Mouse (Mus musculus) adrenal gland, postnatal 25 days (tissue): ENCODE measurements around the gene Obp2a. TPM values are rescaled to one million over a fixed set of nuclear protein-coding genes. Genes with fewer than 3 reads are reported as not detected.
"Not testable (repeated sequence)": the region's sequence is repeated elsewhere in the genome, so short reads cannot be mapped to it uniquely, and the experiment has no call there.

ENCODE experiments used
- DNase-seq: peaks from one replicate; pipeline ENCODE4 v3.0.0; 2021; ENCODE audit warnings: mixed read lengths
- total RNA-seq: library from RNA; stranded (reverse); gene quantifications from 2 replicates; pipeline ENCODE4 v1.2.3, GENCODE M21; 2021

Gene Obp2a
- total RNA-seq, 1 experiment from 2014 or later = 0.61 TPM

GRCm38 (mm10) chr2:25709791-25710190 lies 9.9 kb downstream of the Obp2a start:
- DNase-seq = not testable (repeated sequence)

DNA sequence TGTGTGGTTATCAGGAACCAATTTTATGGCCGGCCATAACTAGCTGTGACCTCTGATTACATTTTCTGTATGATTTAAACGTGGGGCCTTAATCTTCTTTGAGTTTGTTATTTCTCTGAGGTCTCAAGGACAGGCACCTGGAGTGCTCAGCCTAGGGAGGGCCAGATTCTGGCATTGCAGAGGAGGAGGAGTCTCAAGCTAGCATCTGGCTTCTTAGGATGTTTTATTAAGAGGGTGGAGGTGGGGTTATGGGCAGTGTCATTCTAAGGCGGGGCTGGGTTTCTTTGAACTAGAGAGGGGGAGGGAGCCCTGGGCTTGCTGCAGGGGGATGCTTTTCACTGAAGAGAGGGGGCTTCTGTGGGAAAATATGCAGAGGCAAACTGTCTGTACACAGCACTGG lies 11.8 kb downstream of the Obp2a start:
- not testable (repeated sequence) for DNase-seq

DNA sequence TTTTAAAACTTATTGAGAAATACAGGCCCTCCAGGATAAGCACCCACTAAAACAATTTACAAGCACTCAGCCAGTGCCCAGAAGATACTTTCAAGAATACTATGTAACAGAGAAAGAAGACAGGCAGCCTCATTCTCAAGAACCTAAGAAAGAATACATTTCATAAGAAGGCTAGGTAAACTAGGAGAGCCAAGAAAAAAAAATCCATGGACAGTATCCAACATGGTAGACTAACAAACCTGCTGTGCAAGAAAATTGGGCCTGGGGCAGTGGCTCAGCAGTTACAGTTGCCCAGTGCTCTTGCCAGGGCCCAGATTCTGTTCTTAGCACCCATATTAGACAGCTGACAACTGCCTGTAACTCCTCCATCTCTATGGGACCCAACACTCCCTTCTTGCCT lies 17.4 kb downstream of the Obp2a start:
- DNase-seq = no peak

- no peak for DNase-seq
These were observed 33.5 kb downstream of the Obp2a start for GRCm38 (mm10) chr2:25733199-25733930.

DNA sequence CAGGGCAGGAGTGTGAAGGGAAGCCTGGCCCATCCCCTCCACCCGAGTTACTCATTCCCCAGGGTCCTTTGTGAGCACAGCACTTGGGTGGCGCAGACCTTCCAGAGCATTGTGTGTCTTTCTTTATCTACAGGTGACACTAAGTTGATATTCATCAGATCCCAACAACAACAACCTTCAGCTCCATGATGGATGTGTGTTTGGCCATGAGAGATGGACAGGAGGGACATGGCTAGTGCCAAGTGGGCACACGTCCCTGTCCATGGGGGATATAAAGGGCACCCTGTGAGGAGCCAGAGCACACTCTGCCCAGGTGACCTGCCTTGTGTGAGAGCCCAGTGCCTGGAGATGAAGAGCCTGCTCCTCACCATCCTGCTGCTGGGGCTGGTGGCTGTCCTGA lies 36.9 kb downstream of the Obp2a start, which contains the start of gene Obp2b:
Gene Obp2b, plus strand, starts transcription at position 301 of the 400 bp plus-strand sequence.
- not testable (repeated sequence) for DNase-seq

GRCm38 (mm10) chr2:25741671-25742070 lies 41.8 kb downstream of the Obp2a start:
- DNase-seq = no peak

Other genes with a start within 250 kb of the Obp2a start
- gene Clic3, start 243.2 kb upstream of the Obp2a start, total RNA-seq = not detected in 2 replicates
- gene Paxx, start 238.9 kb upstream of the Obp2a start, total RNA-seq = 32.6 and 41.0 TPM in 2 replicates
- 3.6 and 3.8 TPM in 2 replicates for gene Ptgds, start 230.0 kb upstream of the Obp2a start, total RNA-seq
- not detected in 2 replicates for gene Lcn12, start 206.1 kb upstream of the Obp2a start, total RNA-seq
- gene Fbxw5, start 199.3 kb upstream of the Obp2a start, total RNA-seq = 99.9 and 103 TPM in 2 replicates
- 1.7 and 3.3 TPM in 2 replicates for gene C8g, start 198.3 kb upstream of the Obp2a start, total RNA-seq
- gene Traf2, start 153.1 kb upstream of the Obp2a start, total RNA-seq = 29.2 and 30.2 TPM in 2 replicates
- 270 and 317 TPM in 2 replicates for gene Edf1, start 142.2 kb upstream of the Obp2a start, total RNA-seq
- 4.6 and 17.3 TPM in 2 replicates for gene Mamdc4, start 125.2 kb upstream of the Obp2a start, total RNA-seq
- 42.8 and 60.5 TPM in 2 replicates for gene Phpt1, start 124.8 kb upstream of the Obp2a start, total RNA-seq
- 1.6 and 2.6 TPM in 2 replicates for gene Ajm1, start 118.3 kb upstream of the Obp2a start, total RNA-seq
- 108 and 118 TPM in 2 replicates for gene Rabl6, start 91.5 kb upstream of the Obp2a start, total RNA-seq
- not detected in 2 replicates for gene Ccdc183, start 82.4 kb upstream of the Obp2a start, total RNA-seq
- gene Tmem141, start 78.0 kb upstream of the Obp2a start, total RNA-seq = 28.8 and 36.9 TPM in 2 replicates
- 2.6 and 2.7 TPM in 2 replicates for gene Fcna, start 72.0 kb upstream of the Obp2a start, total RNA-seq
- gene Lcn8, start 46.9 kb upstream of the Obp2a start, total RNA-seq = not detected in 2 replicates
- not detected in 2 replicates for gene Lcn5, start 42.1 kb upstream of the Obp2a start, total RNA-seq
- gene Lcn6, start 23.3 kb upstream of the Obp2a start, total RNA-seq = not detected in 2 replicates
- gene Lcn10, start 17.3 kb upstream of the Obp2a start, total RNA-seq = not detected in 2 replicates
- 45.0 and 47.9 TPM in 2 replicates for gene Bmyc, start 6.7 kb downstream of the Obp2a start, total RNA-seq
- not detected in 2 replicates for gene Obp2b, start 37.0 kb downstream of the Obp2a start, total RNA-seq
- gene Lcn3, start 65.5 kb downstream of the Obp2a start, total RNA-seq = not detected in 2 replicates
- gene Lcn11, start 77.0 kb downstream of the Obp2a start, total RNA-seq = not detected in 2 replicates
- gene Gm13539, start 82.2 kb downstream of the Obp2a start, total RNA-seq = not detected in 2 replicates
- not detected in 2 replicates for gene Glt6d1, start 115.8 kb downstream of the Obp2a start, total RNA-seq
- not detected in 2 replicates for gene Lcn9, start 123.1 kb downstream of the Obp2a start, total RNA-seq
- not detected in 2 replicates for gene Sohlh1, start 147.2 kb downstream of the Obp2a start, total RNA-seq
- 2.7 and 5.2 TPM in 2 replicates for gene Kcnt1, start 163.7 kb downstream of the Obp2a start, total RNA-seq